Mouse (Mus musculus) adrenal gland, postnatal 25 days (tissue): ENCODE results near the gene Smyd2. TPM values are rescaled to one million over a fixed set of nuclear protein-coding genes. Genes with fewer than 3 reads are reported as not detected.

ENCODE experiments used
- total RNA-seq: library from RNA; stranded (reverse); gene quantifications from 2 replicates; pipeline ENCODE4 v1.2.3, GENCODE M21; 2021

Smyd2 gene
- total RNA-seq, 1 experiment from 2014 or later, result 74.5 TPM

Other genes starting within 250 kb of the Smyd2 start
- 7.2 and 11.9 TPM in 2 replicates for gene Cenpf, start 234.3 kb downstream of the Smyd2 start, total RNA-seq
- 17.1 and 23.4 TPM in 2 replicates for gene Ptpn14, start 194.1 kb downstream of the Smyd2 start, total RNA-seq
- 52.6 and 66.7 TPM in 2 replicates for gene Prox1, start 248.4 kb upstream of the Smyd2 start, total RNA-seq